Mouse (Mus musculus) ovary, postnatal 10 days (tissue): ENCODE data around the gene Zik1.

Experiments used
- DNase-seq: peaks from one replicate; pipeline ENCODE4 v3.0.0; 2022; ENCODE audit warnings: low spot score

The Zik1 gene

GRCm38 (mm10) chr7:10494786-10495521 lies at the start of gene Zik1:
Gene Zik1 (minus strand): TSS chr7:10495394.
- DNase-seq = peak; percentile 33

GRCm38 (mm10) chr7:10495578-10495977 lies 384 bp upstream of the Zik1 start:
- no peak for DNase-seq

GRCm38 (mm10) chr7:10480588-10481233 lies 14.5 kb downstream of the Zik1 start:
- DNase-seq = no peak

- DNase-seq = no peak
Observed at GRCm38 (mm10) chr7:10479813-10480212, 15.4 kb downstream of the Zik1 start.

DNA sequence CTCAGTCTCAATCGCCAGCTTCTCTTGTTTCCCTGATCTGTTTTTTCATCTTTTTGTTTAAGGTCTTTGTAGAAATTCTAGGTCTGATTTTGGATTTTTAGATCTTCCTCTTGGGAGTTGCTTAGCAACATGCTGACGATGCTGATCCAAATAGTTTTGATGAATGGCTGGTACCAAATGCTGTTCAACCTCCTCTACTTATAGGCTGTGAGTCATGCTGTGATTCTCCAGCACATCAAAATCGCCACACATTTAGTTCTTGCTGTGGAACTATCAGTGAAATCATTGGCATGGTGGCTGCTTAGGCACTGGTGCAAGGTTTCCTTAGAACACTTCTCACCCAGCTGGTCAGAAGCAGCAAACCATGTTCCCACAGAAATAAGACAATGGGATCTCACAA lies 37.0 kb downstream of the Zik1 start:
- DNase-seq = no peak

DNA sequence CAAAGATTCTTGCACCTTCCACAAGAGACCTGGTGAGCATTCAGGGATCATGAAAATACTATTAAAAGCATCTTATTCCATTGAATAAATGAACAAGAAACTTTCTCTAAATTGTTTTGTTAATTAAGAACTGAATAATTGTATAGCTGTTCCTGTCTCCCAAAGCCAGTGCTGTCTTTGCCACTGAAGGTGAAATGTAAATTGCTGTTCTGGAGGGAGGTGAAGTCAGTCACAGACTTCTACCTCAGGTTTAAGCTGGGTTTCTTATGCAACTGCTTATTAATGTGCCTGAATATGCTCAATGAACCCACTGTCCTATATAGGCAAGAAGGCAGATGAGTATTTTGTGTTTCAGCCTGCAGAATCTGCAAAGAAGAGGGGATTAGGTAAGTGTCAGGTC lies 52.2 kb downstream of the Zik1 start, which contains the start of gene Vmn1r67:
Gene Vmn1r67 (plus strand): TSS at position 301 of the 400 bp plus-strand sequence.
- no peak for DNase-seq
